Mouse (Mus musculus): ENCODE data around the gene Son.
A peak's percentile ranks its signal among the peaks of the same experiment; 100 is the strongest.

The Son gene

GRCm38 (mm10) chr16:91688023-91688618 lies 40.8 kb downstream of the Son start:
- no peak for DNase-seq (ENCODE audit: extremely low spot score, low spot score)

GRCm38 (mm10) chr16:91688619-91689334 lies 41.5 kb downstream of the Son start, which contains the start of gene Donson:
Gene Donson (minus strand): TSS chr16:91688770.
- peak; percentile 92 for DNase-seq (ENCODE audit: extremely low spot score, low spot score)

DNA sequence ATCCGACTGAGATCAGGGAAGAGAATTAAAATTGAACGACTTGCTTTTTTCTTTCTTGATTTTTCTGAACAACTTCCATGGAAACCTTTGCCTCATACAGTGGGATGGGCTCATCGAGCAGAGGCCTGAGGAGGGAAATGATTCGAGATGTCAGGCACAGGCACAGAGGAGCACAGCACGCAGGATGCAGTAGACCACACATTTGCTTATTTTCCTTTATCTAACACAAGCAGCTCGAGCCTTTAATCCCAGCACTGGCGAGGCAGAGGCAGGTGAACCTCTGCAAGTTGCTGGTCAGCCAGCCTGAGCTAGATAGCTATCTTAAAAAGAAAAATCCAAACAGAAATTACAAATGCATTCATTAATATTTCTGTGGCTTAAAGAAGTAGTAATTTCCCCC lies 42.5 kb downstream of the Son start:
- DNase-seq (ENCODE audit: extremely low spot score, low spot score), result no peak

- peak; percentile 78 for DNase-seq (ENCODE audit: extremely low spot score, low spot score)
Measured at GRCm38 (mm10) chr16:91694455-91695084, 47.3 kb downstream of the Son start.

DNA sequence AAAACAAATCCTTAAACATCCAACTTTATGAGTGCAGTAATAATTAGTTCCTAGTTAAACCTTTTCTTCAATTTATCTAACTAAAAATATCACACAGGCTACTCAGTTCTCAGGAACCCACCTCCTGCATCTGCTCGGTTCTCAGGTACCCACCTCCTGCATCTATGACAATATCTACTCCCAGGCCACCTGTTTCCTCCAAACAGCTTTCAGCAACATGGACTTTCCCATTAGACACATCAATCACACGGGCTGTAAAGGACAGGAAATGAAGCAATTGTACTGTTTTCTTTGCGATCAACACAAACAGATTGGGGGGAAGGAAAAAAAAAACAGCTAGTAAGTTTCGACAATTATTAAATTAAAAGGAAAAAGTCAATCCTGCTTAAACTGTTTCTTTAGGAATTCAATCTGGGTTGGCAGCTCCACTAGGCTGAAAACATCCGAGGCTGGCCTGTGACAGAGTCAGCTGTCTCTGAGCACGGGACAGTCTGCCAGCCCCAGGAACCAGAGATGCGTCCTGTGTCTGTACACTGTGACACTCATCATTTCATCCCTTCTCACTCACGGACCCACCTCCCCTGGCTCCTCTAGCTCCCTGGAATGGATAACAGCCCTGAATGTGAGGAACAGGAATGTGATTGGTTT lies 47.9 kb downstream of the Son start:
- DNase-seq (ENCODE audit: extremely low spot score, low spot score), result no peak

DNA sequence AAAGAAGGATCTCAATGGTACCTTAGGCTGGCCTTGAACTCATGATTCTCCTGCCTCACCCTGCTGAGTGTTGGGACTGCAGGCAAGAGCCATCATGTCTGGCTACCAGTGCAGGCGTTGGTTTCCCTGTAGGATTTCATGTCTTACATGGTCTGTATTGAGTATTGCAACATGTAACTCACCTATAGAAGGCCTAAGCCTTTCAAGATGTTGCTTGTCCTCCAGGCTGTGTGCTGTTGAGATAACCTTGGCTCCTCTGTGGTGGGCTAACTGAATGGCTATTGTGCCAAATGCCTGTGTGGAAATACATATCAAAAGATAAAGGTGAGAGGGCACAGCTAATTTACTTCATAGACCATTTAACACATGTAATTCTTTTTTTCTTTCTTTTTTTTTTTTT lies 51.7 kb downstream of the Son start:
- DNase-seq (ENCODE audit: extremely low spot score, low spot score), result no peak

- DNase-seq (ENCODE audit: extremely low spot score, low spot score), result no peak
Measured at GRCm38 (mm10) chr16:91701908-91702307, 54.6 kb downstream of the Son start.

DNA sequence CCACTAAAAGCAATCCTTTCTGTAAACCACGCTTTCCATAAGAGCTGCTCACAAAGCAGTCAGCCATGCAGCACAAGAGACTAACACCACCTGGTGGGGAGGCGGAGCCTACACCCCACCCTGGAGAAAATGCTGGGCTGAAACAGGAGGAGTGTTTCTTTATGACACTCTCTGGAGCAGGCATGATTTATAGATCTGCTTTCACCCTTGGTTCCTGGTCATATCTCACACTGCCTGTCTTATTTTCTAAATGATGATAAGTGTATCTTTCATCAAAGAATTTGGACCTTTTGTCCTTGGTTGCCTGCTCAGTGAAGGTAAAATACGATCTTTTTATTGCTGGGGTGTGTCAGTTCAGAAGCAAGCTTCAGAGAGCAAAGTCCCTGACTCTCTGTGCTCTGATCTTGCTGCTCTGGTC lies 55.5 kb downstream of the Son start:
- no peak for DNase-seq (ENCODE audit: extremely low spot score, low spot score)

DNA sequence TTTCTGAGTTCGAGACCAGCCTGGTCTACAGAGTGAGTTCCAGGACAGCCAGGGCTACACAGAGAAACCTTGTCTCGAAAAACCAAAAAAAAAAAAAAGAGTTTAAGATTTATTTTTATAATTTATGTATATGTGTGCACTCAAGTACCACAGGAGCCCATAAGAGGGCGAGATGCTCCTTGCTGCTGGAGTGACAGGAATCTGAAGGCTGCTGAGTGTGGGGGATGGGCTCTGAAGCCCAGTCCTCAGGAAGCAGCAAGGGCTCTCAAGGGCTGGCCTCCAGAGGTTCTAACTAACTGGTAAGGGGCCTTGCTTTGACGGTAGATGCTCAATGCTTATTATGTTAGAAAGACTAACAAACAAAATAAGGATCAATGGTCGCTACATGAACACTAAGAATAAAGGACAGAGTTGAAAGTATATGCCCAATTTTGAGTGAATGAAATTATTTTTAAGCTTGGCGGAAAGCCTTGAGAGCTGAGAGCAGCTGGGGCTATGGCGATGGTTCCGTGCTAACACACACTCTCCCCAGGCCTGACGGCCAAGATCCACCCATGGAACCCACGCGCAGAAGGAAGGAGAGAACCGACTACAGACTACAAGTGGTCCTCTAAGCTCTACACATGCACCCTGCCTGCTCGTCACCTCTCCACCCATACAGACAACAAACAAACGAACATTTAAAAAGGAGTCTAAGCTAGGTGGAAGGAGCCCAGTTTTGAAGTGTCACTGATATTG lies 57.5 kb downstream of the Son start:
- no peak for DNase-seq (ENCODE audit: extremely low spot score, low spot score)

DNA sequence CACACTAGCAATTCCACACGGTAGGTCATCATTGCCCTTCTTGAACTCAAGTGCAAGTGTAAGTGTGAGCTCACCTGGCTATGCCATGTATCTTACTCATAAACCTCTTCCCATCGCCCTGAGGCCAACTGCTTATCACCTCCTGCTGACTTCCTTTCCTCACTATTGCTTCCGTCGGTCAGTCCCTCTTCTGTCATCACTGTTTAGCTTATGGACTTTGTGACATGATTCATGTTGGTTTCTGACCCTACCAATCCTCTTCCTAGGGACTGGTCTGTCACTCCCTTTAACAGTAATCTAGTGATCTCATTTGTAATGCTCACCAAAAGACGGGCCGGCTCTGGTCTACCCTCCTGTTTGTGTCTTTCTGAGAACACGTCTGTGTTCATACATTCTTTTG lies 62.9 kb downstream of the Son start:
- no peak for DNase-seq (ENCODE audit: extremely low spot score, low spot score)

DNA sequence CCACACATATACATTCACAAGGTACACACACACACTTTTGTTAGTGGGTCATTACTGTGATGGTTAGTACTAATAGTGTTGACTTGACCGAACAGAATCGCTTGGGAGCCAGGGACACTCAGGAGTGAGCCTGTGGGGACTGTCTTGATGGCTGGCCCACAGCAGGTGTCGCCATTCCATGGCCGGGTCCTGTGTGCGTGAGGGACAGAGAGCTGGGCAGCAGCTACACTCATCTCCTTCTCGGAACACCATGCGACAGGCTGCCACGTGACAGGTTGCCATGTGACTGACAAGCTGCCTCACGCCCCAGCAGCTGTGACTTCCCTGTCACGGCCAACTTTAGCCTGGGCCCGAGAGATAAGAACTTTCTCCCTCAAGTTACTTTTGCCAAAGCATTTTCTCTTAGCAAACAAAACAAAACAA lies 69.6 kb downstream of the Son start:
- no peak for DNase-seq (ENCODE audit: extremely low spot score, low spot score)

- no peak for DNase-seq (ENCODE audit: extremely low spot score, low spot score)
Measured at GRCm38 (mm10) chr16:91717399-91717798, 70.1 kb downstream of the Son start.

- DNase-seq (ENCODE audit: extremely low spot score, low spot score), result peak; percentile 51
Measured at GRCm38 (mm10) chr16:91724247-91724646, 76.9 kb downstream of the Son start.

GRCm38 (mm10) chr16:91727433-91727832 lies 80.1 kb downstream of the Son start:
- no peak for DNase-seq (ENCODE audit: extremely low spot score, low spot score)

DNA sequence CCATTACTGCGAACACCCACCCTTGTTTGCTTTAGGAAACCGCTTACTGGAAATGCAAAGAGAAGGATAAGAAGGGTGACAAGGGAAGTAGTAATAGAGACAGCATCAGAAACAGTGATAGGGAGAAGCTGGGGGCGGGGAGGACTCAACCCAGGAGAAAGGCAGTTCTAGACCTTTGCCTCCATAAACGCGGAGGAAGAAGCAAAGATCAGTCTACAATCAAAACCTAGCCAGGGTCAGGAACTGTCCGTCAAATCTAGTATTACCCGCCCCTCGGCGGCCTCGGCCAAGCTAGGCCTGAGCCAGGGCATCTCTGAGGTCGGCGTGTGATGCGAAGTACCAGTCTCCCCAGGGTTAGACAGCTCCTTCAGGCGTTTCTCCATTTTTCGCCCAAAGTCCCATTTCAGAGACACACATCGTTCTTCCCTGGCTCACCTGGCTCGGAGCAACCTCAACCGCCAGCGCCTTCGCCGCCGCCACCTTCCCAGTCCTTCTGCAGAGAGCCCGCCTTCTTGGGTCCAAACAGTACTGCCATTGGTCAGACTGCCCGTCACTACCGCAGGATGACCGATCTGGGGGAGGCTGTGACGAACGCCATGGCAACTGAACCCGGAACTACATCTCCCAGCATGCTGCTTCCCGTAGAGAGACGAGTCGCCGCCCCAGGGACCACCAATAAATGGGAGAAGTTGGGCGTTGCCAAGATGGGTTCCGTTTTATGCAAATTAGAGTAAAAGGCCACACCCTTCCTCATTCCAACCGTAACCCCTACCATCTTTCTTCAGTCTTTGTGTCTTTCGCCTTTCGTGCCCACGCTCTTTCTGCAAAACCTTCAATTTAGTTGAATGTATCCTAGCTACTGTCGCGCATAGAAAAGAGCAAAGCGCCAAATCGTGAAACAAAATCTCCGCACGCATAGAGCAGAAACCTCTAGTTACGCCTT lies 81.1 kb downstream of the Son start, which contains the start of gene Cryzl1:
Gene Cryzl1 (minus strand): TSS at position 853 of the 943 bp plus-strand sequence.
- peak; percentile 92 for DNase-seq (ENCODE audit: extremely low spot score, low spot score)
